Mouse (Mus musculus) adrenal gland, postnatal 4 days (tissue): ENCODE measurements around the gene Rerg. TPM values are rescaled to one million over a fixed set of nuclear protein-coding genes. Genes with fewer than 3 reads are reported as not detected.

ENCODE experiments used
- DNase-seq, 2 experiments: peaks; one replicate each; pipeline ENCODE4 v3.0.0; 2021 to 2022; ENCODE audit warnings: low spot score in 2 of 2, mixed read lengths in 2 of 2
- total RNA-seq, 2 experiments: library from RNA; stranded (reverse); gene quantifications; 2 replicates each; pipeline ENCODE4 v1.2.3; 2021

Rerg gene
- total RNA-seq, 2 experiments from 2014 or later: 110 to 116 TPM

DNA sequence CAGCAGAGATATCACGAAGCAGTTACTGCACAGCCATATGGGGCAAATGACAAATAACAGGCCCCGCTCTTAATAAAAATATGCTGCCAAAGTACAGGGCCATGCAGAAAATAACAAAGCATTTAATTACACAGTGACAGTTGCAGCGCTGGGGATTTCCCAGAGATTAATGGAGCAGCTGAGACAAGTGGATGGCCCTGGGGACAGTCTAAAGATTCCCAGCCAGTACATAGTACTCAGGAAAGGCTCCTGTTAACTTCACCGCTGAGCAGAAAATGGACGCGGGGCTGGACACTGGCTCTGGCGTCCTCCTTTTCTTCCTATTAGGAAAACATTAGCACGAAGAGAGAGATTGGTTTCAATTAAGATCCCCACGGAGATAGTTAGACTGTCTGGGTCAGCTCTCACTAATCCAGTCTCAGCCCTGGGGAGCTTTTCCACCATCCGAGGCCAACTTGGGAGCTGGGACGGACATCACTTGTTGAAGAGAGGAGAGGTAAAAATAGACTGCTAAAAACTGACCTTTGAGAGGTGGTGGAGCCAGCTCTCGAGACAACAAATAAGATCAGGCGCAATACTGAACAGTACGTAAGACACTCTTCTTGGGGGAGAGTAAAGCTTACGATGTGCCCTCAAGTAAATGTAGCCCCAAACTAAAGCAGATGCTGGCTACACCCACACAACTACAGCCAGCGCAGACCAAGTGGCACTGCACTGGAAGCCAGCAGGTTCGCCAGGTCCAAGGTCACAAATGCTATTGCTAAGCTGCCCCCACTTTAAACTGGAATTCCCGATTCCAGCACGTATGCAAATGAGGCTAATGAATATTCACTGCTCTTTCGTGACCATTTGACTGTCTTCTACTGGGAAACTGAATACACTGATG, 34.5 kb downstream of the Rerg start:
- DNase-seq: no peak

DNA sequence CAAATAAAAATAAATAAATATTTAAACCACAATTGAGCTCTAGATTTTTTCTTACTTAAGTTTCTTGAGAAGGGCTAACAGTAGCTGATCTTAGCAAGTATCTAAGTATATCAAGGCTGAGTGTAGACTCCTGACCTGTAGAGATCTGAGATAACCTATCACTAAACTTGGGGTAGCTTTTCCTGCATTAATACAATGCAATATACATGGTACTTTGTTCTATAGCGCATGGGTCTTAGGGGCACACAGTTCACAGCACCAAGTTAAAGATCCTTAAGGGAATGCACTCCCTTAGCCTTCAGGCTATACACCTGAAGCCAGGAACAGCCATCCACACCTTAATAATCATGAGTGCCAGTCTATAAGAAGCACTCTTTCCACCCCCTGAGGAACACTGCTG, 38.5 kb downstream of the Rerg start:
- no peak for DNase-seq

- no peak for DNase-seq
Observed at GRCm38 (mm10) chr6:137131349-137131748, 38.9 kb downstream of the Rerg start.

- no peak for DNase-seq
Observed at GRCm38 (mm10) chr6:137126861-137127260, 43.4 kb downstream of the Rerg start.

DNA sequence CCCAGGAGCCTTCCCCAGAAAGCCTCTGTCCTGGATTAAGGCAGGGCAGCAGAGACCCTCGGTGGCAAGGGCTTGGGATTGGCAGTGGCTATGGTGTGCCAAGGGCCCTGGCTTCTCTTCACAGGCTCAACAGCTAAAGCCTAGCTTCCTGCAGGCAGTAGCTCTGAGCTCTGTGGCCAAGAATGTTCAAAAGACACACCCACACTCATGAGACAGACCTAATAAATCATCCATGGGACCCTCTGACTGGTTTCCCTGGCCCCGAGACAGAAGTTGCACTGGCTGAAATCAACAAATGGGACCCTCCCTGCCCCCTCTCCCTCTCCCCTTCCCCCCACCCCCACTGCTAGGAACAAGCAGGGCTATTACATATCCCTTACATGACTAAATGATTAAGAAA, 44.1 kb downstream of the Rerg start:
- no peak for DNase-seq

DNA sequence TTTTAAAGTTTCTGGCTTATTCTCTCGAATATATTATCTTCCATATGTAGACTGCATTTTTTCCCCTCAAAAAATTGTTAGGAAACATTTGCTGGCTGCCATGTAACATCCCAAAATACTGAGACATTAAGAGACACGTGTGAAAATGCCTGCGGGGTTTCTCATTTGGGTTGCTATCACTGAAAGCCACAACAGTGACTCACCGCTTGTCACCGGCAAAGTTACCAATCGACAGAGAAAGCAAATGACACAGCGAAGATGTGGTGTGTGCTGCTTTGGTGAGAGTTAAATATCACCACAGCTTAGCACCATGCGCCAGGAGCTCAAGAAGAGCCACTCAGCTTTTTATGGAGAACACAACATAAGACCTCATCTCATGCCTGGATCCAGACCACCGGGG, 44.9 kb downstream of the Rerg start:
- DNase-seq: no peak

- DNase-seq: no peak
Observed at GRCm38 (mm10) chr6:137125006-137125405, 45.3 kb downstream of the Rerg start.

- no peak for DNase-seq
Observed at GRCm38 (mm10) chr6:137116849-137117473, 53.3 kb downstream of the Rerg start.

GRCm38 (mm10) chr6:137114859-137115258, 55.4 kb downstream of the Rerg start:
- no peak for DNase-seq

- DNase-seq: no peak
Observed at GRCm38 (mm10) chr6:137111266-137111813, 59.0 kb downstream of the Rerg start.

DNA sequence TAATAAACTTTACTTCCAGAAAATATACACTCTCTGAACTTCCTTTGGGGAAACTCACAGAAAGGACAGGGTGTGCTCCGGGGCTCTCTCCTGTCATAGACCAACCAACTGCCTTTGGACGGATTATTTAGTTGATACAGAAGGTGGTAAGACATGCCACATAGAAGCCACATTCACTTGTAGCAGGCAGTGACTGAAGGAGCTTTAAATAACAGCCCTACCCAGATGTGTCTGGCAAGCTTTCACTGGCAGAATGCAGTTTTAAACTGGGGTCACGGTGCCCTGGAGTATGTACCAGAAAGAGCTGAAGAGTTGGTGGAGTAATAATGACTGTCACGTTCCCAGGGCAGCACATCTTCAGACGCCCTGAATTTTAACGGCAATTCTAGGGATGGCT, 59.5 kb downstream of the Rerg start:
- no peak for DNase-seq

DNA sequence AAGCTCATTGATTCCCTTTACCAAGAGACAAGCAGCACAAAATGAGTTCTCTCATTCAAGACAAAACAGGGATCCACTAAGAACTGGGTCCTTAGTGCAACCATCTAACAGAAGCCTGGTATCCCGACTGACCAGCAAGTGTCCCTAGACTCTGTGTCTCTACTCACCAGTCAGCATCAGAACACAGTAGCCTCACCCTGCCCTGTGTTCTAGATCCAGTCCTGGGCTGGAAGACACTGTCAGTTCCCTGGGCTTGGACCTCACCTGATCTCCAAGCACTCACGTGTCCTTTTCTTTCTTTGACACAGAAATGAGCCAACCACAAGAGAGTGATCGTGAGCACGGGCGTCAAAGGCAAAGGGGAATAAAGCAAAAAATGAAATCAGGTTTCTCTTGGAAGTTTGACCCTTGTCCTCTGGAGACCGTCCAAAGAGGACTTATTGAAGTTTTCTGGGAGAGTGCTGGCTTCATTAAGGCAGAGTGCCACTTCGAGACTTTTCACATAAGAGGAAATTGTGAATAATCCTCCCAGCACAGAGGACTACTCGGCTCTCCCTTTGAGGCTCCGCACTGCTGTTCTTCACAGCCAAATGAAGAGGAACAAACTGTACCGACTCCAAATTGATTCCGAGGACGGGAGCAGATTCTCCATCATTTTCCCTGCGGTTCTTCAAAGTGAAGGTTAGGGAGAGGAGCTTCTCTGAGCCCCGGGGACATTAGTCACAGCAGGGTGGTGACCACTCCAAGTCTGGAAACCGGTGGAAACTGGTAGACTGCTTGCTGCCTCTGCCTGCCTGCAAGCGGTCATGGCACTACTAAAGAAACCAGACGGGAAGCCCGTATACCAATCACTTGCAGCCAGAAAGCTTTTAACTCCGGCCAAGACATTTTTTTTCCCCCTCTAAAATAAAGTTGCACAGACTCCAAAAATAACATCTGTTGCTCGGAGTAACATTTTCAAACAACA, 60.2 kb downstream of the Rerg start:
- DNase-seq: no peak

GRCm38 (mm10) chr6:137105285-137105684, 65.0 kb downstream of the Rerg start:
- DNase-seq: no peak

DNA sequence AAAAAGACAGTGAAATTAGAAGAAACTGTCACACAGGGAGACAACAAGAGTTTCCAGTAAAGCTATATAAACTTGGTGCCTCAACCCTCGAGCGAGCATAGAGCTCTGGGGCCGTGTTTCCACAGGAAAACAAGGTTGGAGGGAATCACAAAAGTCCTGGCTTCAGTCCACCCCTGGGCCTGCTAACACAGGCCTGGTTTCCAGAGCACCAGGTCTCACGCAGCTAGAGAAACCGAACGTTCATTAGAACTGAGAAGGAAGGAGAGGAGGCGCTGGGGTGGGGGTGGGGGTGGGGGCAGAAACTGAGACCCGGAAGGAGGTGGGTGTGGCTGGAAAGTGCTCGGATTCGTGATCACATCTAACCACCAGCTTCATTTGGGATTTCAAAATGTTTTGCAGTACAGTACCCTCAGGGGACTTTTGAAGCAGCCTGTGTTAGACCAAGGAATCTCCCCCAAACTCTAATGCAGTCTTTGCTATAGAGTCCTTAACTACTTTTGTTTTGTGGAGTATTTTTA, 67.6 kb downstream of the Rerg start:
- DNase-seq: no peak

DNA sequence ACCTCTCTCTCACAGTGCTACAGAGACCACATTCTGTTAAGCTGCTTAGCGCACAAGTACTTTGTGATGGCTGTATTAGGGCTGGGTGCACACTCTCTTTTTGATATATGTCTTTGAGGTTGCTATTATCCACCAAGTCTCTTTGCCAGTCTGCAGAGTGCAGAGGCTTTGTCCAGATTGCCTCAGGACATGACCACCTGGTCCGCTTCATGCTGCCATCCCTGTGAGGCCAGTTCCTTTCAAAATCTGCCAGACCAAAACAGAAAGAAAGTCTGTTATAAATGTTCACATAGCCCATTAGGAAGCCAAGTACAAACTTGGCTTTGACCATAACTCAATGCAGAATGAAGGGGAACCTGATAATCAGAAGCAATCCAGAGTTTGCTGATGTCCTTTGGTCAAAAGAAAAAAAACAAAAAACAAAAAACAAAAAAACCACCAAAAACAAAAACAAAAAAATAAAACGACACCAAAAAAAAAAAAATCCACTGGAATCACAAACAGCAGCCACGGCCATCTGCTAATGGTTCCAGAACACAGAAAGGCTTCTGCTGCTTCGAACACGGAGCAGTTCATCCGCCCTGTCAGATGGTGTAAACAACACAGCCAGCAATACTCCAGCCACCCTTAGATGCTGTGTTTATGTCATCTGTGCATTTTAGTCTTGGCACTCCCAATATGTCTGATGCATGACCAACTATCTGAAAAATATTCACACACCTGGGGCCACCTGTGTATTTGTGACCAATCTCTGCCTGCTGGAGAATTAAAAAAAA, 68.2 kb downstream of the Rerg start:
- no peak for DNase-seq

GRCm38 (mm10) chr6:137100259-137100658, 70.0 kb downstream of the Rerg start:
- no peak for DNase-seq

DNA sequence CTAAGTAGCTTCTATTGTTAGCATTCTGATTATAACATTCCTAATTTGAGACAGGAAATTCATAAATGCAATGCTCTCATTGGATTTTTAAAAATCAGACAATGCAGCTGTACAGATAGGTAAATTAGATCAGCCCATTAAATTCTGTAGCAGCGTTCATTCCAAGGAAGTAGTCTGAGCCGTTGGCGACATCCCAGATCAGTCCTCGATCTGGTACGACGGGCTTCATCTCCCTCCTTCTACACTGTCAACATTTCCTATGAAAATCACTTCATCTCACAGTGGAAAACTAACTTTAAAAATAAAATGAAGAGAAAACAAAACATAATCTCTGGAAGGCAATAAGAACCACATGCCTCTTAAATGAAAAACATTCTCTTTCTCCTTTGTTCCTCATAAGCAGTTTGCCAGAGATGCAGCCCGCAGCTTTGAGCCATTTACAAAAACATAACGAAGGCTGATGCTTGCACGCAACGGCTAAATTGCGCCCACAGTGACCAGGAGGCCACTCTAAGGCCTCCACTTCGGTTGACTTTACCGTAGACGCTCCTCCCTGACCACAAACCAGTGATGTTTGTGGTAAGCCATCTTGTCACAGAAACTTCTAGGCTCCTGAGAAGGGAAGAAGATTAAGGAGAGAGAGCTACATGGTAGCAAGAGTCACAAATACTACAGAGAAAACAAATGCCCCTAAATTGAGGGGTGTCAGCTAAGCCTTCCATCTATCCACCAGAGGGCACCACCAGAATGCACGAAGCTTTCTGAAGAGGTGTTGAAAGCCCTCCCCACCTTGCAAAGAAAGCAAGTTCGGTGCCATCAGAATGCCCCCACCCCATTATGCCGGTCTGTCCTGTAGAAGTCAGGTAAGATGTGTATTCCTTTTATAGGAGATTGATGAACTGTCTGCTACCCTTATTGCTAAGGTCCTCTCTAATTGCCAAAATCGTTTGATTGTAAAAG, 71.8 kb downstream of the Rerg start:
- peak in 1 of 2 experiments; percentile 25 for DNase-seq

DNA sequence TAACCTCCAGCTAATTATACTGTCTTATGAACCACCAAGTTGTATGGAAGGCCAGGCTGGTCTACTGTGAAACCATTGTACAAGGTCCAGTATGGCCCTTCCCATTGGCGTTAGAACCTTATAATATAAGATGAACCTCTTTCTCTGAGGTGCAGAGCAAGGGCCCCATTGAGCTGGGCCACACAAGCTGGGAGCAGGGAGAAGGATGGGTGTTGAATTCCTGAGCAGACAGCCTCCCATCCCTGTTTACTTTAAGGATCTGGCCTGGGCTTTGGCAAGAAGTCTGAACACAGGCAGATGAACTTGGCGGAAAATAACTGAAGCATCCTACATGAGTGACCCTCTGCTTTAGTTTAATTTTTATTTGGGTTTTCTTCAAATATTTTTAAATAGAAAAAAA, 75.8 kb downstream of the Rerg start:
- no peak for DNase-seq

DNA sequence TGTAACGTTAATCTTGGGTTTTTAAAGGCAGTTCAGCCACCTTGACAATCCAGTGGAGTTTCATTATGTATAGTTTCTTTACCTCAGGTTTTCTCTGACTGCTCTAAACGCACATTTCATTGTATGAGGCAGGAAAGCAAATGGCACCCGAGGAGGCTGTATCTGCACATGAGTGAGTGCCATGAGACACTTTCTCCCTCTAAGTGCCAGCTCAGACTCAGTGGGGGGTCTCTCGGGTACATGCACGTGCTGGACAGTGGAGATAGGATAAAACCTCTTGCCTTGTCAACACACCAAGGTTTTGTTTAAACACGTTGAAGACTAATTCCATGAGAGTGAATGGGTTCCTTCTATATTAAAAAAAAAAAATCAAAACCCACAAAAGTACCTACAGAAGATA, 81.8 kb downstream of the Rerg start:
- no peak for DNase-seq
